Mouse (Mus musculus) brain, adult 2 months (tissue): ENCODE measurements around the gene Cdk8.

Experiments
- DNase-seq: peaks from one replicate; pipeline ENCODE4 v3.0.0; 2011; ENCODE audit warnings: low read depth, low spot score

Cdk8 gene

DNA sequence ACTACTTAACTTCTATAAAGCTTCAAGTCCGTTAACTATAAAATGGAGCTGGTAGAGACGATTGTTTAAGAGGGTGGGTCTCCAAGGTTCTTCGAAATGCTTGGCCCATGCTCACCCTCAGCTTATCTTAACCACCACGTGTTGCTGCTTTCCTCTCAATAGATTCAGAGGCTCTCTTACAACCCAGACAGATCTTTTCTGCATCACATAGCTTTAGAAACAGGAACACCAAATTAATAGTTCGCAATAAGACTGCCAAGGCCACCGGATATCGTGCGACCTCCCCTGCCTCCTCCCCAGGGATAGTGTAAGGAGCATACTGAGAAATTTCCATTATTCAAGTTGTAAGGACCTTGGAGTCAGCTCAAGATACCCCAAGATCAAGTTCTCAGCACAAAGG, 87.4 kb downstream of the Cdk8 start:
- DNase-seq = no peak

DNA sequence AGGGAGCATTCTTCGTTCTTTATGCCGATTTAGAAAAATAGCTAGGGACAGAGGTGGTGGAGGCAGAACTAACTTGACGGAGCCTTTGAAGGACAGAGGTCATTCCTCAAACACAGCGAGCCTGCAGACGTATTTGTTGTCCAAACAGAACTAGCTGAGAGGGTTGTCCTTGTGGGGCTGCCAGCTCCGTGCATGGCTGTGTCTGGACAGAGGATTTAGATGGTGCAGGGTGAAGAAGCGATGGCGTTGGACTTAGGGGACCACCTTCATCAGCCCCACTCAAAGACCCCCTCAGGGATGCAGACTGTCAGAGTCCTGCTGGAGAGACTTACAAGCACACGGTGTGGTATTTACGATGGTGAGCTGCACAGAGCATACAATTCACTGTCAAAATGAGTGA, 97.9 kb downstream of the Cdk8 start:
- no peak for DNase-seq

DNA sequence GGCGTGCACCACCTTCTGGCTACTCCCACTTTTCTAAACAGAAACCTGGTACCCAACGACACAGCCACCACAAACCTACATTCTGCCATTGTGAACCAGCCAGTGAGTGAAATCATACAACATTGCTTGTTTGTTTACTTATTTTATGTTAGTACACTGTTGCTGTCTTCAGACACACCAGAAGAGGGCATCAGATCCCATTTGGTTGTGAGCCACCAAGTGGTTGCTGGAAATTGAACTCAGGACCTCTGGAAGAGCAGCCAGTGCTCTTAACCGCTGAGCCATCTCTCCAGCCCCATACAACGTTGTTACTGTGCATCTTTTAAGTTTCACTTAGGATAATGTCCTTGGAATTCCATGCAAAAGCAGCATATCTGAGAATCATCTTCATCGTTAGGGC, 98.5 kb downstream of the Cdk8 start:
- no peak for DNase-seq

DNA sequence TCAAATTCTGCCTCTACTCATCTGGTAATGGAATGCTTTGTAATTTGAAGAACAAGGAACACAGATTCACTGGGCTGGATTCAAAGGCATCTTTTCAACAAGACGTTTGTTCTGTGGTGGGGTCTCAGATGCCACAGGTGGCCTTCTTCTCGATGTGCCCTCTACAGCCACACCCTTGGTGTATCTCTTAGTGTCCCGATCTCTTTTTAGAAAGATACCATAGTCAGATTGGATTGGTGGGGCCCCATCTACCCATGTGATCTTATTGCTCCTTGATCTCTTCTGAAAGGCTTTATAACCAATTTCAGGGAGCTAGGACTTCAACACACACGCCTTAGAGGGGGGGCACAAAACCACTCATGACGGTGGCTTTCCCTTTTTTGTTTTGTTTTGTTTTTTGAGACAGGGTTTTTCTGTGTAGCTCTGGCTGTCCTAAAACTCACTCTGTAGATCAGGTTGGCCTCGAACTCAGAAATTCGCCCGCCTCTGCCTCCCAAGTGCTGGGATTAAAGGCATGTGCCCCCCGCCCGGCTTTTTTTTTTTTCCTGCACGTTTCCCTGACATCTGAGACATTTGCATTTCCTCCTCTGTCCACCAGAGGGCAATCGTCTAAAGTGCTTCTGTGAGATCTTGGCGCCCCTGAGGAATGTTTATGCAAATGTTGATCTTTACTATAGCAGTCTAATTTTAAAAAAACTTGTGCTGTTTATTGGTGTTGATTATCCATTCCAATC, 99.2 kb downstream of the Cdk8 start:
- peak; percentile 78 for DNase-seq

DNA sequence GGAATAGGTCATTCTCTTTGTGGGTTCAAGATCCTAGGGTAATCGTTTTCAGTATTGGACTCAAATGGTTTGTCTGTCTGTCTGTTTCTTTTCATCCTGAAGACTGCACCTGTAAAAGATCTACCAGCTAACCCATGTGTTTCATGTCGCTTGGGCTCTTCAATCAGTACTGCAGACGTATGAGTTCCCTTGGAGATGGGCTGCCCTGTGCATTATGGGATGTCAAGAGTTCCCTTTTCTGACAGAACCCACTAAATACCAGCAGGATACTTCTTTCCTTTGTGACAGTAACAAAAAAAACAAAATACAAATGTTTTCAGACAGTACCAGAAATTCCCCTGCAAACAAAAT, 99.7 kb downstream of the Cdk8 start:
- DNase-seq = no peak

DNA sequence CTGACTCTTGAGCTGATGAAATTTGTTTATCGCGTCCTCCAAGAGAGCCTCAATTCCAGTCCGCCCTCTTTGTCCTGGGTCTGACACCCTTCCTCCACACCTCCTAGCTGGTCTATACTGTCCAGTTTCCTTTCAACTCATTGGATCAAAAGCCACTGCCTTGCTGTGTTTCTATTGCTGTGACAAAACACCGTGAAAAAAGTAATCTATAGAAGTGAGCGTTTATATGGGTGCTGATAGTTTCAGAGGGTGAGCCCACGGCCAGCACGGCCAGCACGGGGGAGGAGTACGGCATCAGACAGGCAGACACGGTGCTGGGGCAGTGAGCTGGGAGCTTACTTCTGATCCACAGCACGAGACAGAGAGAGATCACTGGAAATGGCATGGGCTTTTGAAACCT, 100.1 kb downstream of the Cdk8 start:
- no peak for DNase-seq

DNA sequence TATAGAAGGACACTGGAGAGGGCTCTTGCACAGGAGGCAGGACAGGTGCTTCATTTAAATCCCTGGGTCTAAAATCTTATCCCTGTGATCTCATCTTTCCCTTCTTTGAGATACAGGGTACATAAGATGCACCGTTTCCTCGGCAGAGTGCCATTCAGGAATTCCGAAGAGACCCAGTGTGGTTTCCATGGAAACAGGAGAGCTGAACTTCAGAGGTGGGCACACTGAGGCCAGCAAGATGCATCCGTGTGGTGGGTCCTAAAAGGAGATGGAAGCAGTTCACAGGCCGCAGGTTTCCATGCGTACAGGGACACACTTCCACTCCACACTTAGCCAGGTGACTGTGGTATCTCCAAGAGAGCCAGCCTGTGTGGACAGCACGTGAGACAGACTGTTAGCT, 101.5 kb downstream of the Cdk8 start:
- no peak for DNase-seq

DNA sequence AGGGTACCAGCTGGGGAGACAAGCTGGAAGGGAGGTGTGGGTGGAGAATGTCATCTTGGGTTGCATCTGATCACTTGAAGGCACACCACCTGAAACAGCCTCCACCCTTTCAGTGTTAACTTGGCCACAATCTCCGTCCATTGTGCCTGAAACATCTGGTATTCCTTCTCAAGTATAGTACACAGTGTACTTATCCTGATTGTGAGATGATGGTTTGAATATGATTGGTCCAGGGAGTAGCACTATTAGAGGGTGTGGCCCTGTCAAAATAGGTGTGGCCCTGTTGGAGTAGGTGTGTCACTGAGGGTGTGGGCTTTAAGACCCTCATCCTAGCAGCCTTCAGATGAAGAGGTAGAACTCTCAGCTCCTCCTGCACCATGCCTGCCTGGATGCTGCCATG, 103.4 kb downstream of the Cdk8 start:
- DNase-seq = no peak

DNA sequence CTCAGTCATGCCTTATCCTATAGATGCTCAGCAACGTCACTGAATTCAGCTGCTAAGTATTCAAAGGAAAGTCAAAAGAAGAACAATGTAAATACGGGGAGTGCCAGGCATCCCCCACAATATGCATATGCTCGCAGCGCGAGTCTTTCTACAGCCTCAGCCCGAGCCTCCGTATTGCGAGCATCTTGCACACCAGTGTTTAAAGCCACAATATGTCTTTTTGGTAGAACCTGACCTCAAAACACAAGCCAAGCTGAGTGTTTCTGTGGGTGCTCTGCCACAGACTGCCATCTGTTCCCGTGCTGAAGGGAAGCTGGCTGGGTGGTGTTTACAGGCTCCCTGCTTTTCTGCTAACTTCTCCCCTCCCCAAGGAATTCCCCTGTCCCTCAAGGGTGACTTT, 107.0 kb downstream of the Cdk8 start:
- DNase-seq = peak; percentile 87

DNA sequence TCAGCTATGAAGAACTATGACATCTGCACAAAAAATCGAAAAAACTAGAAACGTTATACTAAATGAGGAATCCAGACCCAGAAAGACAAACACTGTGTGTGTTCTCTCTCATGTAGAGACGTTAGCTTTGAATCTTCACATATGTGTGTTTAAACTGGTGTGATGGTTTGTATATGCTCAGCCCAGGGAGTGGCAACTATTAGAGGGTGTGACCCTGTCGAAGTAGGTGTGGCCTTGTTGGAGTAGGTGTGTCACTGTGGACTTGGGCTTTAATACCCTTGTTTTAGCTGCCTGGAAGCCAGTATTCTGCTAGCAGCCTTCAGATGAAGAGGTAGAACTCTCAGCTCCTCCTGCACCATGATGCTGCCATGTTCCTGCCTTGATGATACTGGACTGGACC, 109.0 kb downstream of the Cdk8 start:
- DNase-seq = no peak

DNA sequence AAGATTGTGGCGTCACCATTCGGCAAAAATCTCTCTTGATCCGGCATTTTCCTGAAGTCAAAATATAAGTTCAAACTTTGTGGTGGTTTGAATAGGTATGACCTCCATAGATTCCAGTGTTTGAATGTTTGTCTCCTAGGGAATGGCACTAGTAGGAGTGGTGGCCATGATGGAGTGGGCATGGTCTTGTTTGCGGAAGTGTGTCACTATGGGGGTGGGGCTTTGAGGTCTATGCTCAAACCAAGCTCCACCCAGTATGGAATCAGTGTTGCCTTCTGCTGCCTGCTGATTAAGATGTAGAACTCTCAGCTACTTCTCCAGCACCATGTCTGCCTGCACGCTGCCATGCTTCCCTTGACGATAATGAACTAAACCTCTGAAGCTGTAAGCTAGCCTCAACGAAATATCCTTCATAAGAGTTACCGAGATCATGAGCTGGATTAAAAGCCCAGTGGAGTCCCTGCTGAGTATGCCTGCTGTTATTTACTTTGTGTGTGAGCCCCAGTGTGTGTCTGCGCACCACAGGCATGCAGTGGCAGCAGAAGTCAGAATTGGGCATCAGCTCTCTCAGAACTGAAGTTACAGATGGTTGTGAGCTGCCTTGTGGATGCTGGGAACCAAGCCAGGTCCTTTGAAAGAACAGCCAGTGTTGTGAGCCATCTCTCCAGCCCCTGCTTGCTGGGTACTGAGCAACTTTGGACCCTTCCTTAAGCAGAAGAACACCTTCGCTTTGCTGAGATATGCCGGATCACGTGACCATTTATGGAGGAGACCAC, 114.1 kb downstream of the Cdk8 start:
- DNase-seq = peak; percentile 37

DNA sequence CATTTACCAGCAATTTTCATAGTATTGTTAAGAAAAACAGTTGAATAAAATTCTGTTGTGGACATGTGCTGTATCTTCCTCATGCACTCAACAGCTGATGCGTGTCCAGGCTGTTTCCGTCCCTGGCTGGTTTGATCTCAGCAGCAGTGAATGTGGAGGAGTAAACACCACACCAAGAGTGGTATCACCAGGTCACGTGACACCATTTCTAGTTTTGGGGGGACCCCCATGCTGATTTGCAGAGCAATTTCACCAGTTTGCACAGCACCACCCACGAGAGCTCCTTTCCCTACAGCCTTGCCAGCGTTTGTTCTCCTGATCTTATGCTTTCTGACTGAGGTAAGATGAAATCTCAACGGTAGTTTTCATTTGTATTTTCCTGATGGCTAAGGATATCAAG, 116.1 kb downstream of the Cdk8 start:
- DNase-seq = peak; percentile 40

DNA sequence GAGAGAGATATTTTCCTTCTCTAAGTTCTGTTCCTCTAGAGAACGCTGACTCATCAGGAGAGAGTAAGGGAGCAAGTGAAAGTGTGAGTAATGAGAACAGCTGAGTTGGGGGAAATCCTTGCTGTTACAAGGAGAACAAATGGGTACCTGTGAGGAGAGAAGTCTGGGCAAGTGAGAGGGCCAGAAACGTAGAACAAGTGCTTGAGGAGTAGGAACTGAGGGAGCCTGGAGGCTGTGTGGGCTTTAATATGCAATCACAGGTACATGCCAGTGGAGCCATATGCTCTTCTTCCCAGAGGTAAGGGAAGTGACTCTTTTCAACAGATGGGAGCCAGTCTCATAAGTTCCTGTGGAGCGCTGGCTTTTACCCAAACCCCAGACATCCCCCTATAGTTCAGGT, 118.2 kb downstream of the Cdk8 start:
- DNase-seq = peak; percentile 81

DNA sequence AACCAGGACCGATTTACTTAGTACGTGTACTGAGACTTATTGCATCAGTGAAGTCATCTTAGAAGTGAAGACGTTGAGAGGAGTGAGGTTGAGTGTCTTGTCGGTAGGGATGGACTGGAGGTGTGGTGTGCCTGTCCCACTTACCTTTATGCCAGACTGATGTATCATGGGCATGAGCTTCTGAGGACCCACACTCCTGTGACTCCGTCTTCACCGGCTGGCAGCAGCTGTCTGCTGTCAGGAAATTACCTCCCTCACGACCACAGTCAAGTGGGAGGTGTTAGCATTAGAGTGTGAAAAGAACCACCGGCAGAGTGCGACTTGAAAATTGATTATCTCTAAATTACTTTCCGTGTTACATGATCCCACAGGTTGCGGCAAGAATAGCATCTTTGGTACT, 119.8 kb downstream of the Cdk8 start:
- DNase-seq = no peak

DNA sequence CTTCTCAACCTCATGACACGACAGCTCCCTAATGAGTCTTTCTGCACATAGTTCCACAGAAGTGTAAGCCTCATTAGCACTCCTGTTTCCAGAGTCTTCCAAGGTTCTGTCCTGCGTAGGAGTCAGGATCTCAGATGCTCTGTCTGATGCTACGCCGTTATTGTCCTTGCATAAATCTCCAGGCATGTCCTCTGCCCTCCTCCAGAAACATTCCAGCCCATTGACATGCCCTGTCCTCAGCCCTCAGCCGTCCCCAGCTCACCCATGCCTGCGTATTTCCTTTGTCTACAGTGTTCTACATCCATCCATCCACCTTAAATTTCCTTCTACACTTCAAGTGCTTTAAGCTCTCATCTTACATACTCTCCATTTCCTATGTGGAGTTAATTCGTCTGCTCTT, 121.0 kb downstream of the Cdk8 start:
- no peak for DNase-seq
